Mouse (Mus musculus) limb, embryonic 14.5 days (tissue): ENCODE data around the gene Hspg2. TPM values are rescaled to one million over a fixed set of nuclear protein-coding genes. Genes with fewer than 3 reads are reported as not detected.

ENCODE experiments used
- ATAC-seq: fragments of 200-750 bp; cut with Nextera tagmentation; 2 replicates; pipeline ENCODE4 v1.8.0; 2017; ENCODE audit warnings: low read depth, moderate number of reproducible peaks, moderate TSS enrichment; ENCODE audit not compliant: low FRiP score
- DNase-seq: peaks from one replicate; pipeline ENCODE4 v3.0.0-alpha.2; 2015; ENCODE audit warnings: low spot score
- H3K27ac ChIP-seq: fragments of 300-500 bp; sonication (generic); replicated peaks from 2 replicates; pipeline ENCODE4 v1.5.1; 2014; ENCODE audit warnings: low read depth, mild to moderate bottlenecking, low read length, moderate library complexity, mixed read lengths
- H3K27me3 ChIP-seq: fragments of 300-500 bp; sonication (generic); 2 replicates; pipeline ENCODE4 v1.6.1; 2014; ENCODE audit warnings: low read length, mixed read lengths; ENCODE audit not compliant: control insufficient read depth, insufficient read depth
- H3K36me3 ChIP-seq: fragments of 300-500 bp; sonication (generic); 2 replicates; pipeline ENCODE4 v1.6.1; 2014; ENCODE audit warnings: mild to moderate bottlenecking, low read length, moderate library complexity, mixed read lengths; ENCODE audit not compliant: control insufficient read depth, insufficient read depth
- H3K4me1 ChIP-seq: fragments of 300-500 bp; sonication (generic); 2 replicates; pipeline ENCODE4 v1.6.1; 2014; ENCODE audit warnings: antibody characterized with exemption, low read length, mixed read lengths; ENCODE audit not compliant: control insufficient read depth, insufficient read depth
- H3K4me2 ChIP-seq: fragments of 300-500 bp; sonication (generic); replicated peaks from 2 replicates; pipeline ENCODE4 v1.6.1; 2014; ENCODE audit warnings: low read depth, mild to moderate bottlenecking, low read length, moderate library complexity; ENCODE audit not compliant: severe bottlenecking
- H3K4me3 ChIP-seq: fragments of 300-500 bp; sonication (generic); replicated peaks from 2 replicates; pipeline ENCODE4 v1.5.1; 2014; ENCODE audit warnings: low read length
- H3K9ac ChIP-seq: fragments of 300-500 bp; sonication (generic); 2 replicates; pipeline ENCODE4 v1.6.1; 2014; ENCODE audit warnings: mild to moderate bottlenecking, low read depth, low read length, moderate library complexity; ENCODE audit not compliant: severe bottlenecking
- H3K9me3 ChIP-seq: fragments of 300-500 bp; sonication (generic); 2 replicates; pipeline ENCODE4 v1.6.1; 2016; ENCODE audit warnings: low read length; ENCODE audit not compliant: control insufficient read depth
- POLR2A ChIP-seq: fragments of 200-500 bp; IDR thresholded peaks from 2 replicates; pipeline ENCODE4 v1.8.0; 2012; ENCODE audit warnings: inconsistent platforms, mild to moderate bottlenecking, moderate library complexity, borderline replicate concordance; ENCODE audit not compliant: insufficient read depth, insufficient read length; ENCODE audit errors: extremely low read depth
- WGBS: fragments of 180-500 bp; shearing (Covaris S2); extraction: QIAGEN DNeasy Blood & Tissue Kit; methylation state at CpG from one replicate; pipeline ENCODE4 v1.1.7; 2014; 5-methylcytosine and 5-hydroxymethylcytosine counted together
- polyA plus RNA-seq, 2 experiments: library from polyadenylated mRNA; depleted of rRNA in 1 of 2; stranded (reverse) in 1 of 2; unstranded in 1 of 2; fragments of >200 nt; fragmentation: Nextera tagmentation in 1 of 2; extraction: Ambion mirVana in 1 of 2; gene quantifications; 2 replicates each; pipeline versions ENCODE4 v1.2.1 to v1.2.3; 2012 to 2014

The Hspg2 gene
- polyA plus RNA-seq, 2 experiments, result 65.6 to 97.4 TPM

DNA sequence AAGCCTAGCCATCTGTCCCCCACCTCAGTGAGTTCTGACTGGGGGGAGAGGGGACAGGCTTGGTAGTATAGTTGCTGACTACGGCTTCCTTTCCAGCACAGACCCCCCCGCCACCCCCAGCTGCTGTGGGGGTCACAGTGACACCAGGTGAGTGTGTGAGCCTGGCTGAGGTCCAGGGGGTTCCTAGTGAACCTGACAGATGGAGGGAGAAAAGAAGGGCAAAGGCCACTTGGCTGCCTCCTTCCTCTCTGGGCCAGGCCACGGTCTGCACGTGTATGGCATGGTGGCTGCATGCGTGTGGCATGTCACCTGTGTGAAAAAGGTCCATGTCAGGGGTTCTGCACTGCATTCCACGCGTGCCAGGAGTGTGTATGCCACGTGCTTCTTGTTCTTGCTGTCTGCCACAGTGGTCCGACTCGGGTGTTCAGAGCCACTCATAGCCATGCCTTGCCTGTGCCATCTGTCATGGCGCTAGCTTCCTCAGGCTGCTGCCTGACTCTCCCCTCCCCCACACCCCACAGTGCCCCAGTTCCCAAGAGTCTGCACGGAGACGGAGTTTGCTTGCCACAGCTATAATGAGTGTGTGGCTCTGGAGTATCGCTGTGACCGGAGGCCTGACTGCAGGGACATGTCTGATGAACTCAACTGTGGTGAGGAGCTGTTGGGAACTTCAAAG lies 41.6 kb downstream of the Hspg2 start:
- no peak overlapping the region for H3K4me2 ChIP-seq
- DNase-seq, result no peak
- H3K4me3 ChIP-seq, result no peak overlapping the region
- WGBS, result 82% methylated on average over 15 of the region's 15 CpGs
- H3K36me3 ChIP-seq, result peaks cover 87% of the 10 kb centered on the region
- no peak for TF ChIP-seq POLR2A
- no peak overlapping the region for H3K27ac ChIP-seq
- no peak overlapping the region for H3K9ac ChIP-seq
- no peaks in the 10 kb centered on the region for H3K9me3 ChIP-seq
- ATAC-seq, result no peak
- H3K4me1 ChIP-seq, result no peaks in the 10 kb centered on the region
- H3K27me3 ChIP-seq, result no peaks in the 10 kb centered on the region

- H3K36me3 ChIP-seq, result peaks cover 96% of the 10 kb centered on the region
- H3K4me3 ChIP-seq, result no peak overlapping the region
- WGBS, result 84% methylated on average over 6 of the region's 6 CpGs
- H3K4me1 ChIP-seq, result no peaks in the 10 kb centered on the region
- DNase-seq, result no peak
- no peak overlapping the region for H3K9ac ChIP-seq
- no peak for TF ChIP-seq POLR2A
- no peak overlapping the region for H3K4me2 ChIP-seq
- no peaks in the 10 kb centered on the region for H3K9me3 ChIP-seq
- no peak for ATAC-seq
- H3K27ac ChIP-seq, result no peak overlapping the region
- no peaks in the 10 kb centered on the region for H3K27me3 ChIP-seq
Measured at GRCm38 (mm10) chr4:137512897-137513296, 44.3 kb downstream of the Hspg2 start.

GRCm38 (mm10) chr4:137517989-137518691 lies 49.6 kb downstream of the Hspg2 start:
- TF ChIP-seq POLR2A, result no peak
- Histone ChIP-seq H3K4me2 (no peak overlapping the region), H3K36me3 (peaks cover 96% of the 10 kb centered on the region), H3K27me3 (no peaks in the 10 kb centered on the region), H3K4me3 (no peak overlapping the region), H3K4me1 (no peaks in the 10 kb centered on the region), H3K9ac (no peak overlapping the region), H3K27ac (no peak overlapping the region), H3K9me3 (no peaks in the 10 kb centered on the region)
- 90% methylated on average over 36 of the region's 36 CpGs for WGBS
- DNase-seq (no peak), ATAC-seq (no peak)

- TF ChIP-seq POLR2A, result no peak
Measured at GRCm38 (mm10) chr4:137518746-137519145, 50.2 kb downstream of the Hspg2 start.

DNA sequence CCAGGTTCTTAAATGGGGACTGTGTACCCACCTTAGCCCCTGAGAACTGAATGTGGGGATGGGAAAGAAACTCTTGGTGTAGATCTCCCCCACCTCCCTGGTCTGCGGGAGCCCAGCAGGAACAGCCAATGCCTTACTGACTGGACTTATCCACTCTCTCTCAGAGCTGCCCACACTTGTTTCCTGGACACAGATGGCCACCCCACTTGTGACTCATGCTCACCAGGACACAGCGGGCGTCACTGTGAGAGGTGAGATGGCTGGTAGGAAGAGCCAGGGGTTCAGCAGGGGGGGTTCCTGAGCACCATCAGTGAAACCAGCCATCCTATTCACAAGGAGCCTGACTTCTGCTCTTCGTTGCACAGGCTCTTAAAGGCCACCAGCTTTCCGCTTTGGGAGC lies 51.8 kb downstream of the Hspg2 start:
- Histone ChIP-seq H3K27ac (no peak overlapping the region), H3K36me3 (peaks cover 100% of the 10 kb centered on the region), H3K27me3 (no peaks in the 10 kb centered on the region), H3K9ac (no peak overlapping the region), H3K4me3 (no peak overlapping the region), H3K4me1 (no peaks in the 10 kb centered on the region), H3K9me3 (no peaks in the 10 kb centered on the region), H3K4me2 (no peak overlapping the region)
- ATAC-seq, result no peak
- DNase-seq, result no peak
- WGBS, result 92% methylated on average over 5 of the region's 5 CpGs
- no peak for TF ChIP-seq POLR2A

More at GRCm38 (mm10) chr4:137518746-137519145, 50.2 kb downstream of the Hspg2 start:
- no peaks in the 10 kb centered on the region for H3K4me1 ChIP-seq
- H3K27me3 ChIP-seq, result no peaks in the 10 kb centered on the region
- H3K9me3 ChIP-seq, result no peaks in the 10 kb centered on the region
- H3K36me3 ChIP-seq, result peaks cover 98% of the 10 kb centered on the region
- DNase-seq (no peak), ATAC-seq (no peak)
- no peak overlapping the region for H3K4me3 ChIP-seq
- no peak overlapping the region for H3K27ac ChIP-seq
- 97% methylated on average over 13 of the region's 14 CpGs for WGBS
- no peak overlapping the region for H3K4me2 ChIP-seq
- no peak overlapping the region for H3K9ac ChIP-seq

GRCm38 (mm10) chr4:137521966-137522365 lies 53.4 kb downstream of the Hspg2 start:
- Histone ChIP-seq H3K4me2 (no peak overlapping the region), H3K9me3 (no peaks in the 10 kb centered on the region), H3K36me3 (peaks cover 96% of the 10 kb centered on the region), H3K4me3 (no peak overlapping the region), H3K4me1 (no peaks in the 10 kb centered on the region), H3K9ac (no peak overlapping the region), H3K27me3 (no peaks in the 10 kb centered on the region), H3K27ac (no peak overlapping the region)
- no peak for DNase-seq
- 91% methylated on average over 9 of the region's 11 CpGs for WGBS
- TF ChIP-seq POLR2A, result no peak
- ATAC-seq, result no peak
